Mouse (Mus musculus): Measurements from ENCODE around the gene Serping1.

Serping1 gene

GRCm38 (mm10) chr2:84737451-84737925 lies 37.8 kb downstream of the Serping1 start:
- 30% methylated on average over 8 of the region's 8 CpGs for WGBS

- WGBS: 25% methylated on average over 27 of the region's 27 CpGs
These were observed 38.7 kb downstream of the Serping1 start for GRCm38 (mm10) chr2:84736312-84737161.

GRCm38 (mm10) chr2:84735346-84735920 lies 39.8 kb downstream of the Serping1 start:
- 23% methylated on average over 7 of the region's 7 CpGs for WGBS

GRCm38 (mm10) chr2:84734919-84735318 lies 40.3 kb downstream of the Serping1 start:
- WGBS: 9% methylated on average over 2 of the region's 2 CpGs

GRCm38 (mm10) chr2:84734351-84734864 lies 40.8 kb downstream of the Serping1 start:
- WGBS: under 1% methylated on average over 11 of the region's 11 CpGs

GRCm38 (mm10) chr2:84733579-84734300 lies 41.5 kb downstream of the Serping1 start, which contains the start of gene Ypel4:
Ypel4 (plus strand) TSS chr2:84734058.
- WGBS: 3% methylated on average over 8 of the region's 8 CpGs

- WGBS: 71% methylated on average over 1 of the region's 1 CpGs
These were observed 42.9 kb downstream of the Serping1 start for GRCm38 (mm10) chr2:84732394-84732793.

GRCm38 (mm10) chr2:84731206-84731605 lies 44.0 kb downstream of the Serping1 start:
- WGBS: 86% methylated on average over 3 of the region's 3 CpGs

- 87% methylated on average over 5 of the region's 5 CpGs for WGBS
These were observed 47.1 kb downstream of the Serping1 start for GRCm38 (mm10) chr2:84728191-84728590.

GRCm38 (mm10) chr2:84727172-84727858 lies 47.9 kb downstream of the Serping1 start, which contains the start of gene Clp1:
Clp1 (minus strand) TSS chr2:84727350.
- WGBS: under 1% methylated on average over 39 of the region's 39 CpGs

- WGBS: 3% methylated on average over 9 of the region's 9 CpGs
These were observed 48.5 kb downstream of the Serping1 start for GRCm38 (mm10) chr2:84726716-84727115.

- WGBS: 83% methylated on average over 10 of the region's 10 CpGs
These were observed 49.5 kb downstream of the Serping1 start for GRCm38 (mm10) chr2:84725770-84726169.

- WGBS: 88% methylated on average over 14 of the region's 14 CpGs
These were observed 51.4 kb downstream of the Serping1 start for GRCm38 (mm10) chr2:84723856-84724255.

- 81% methylated on average over 3 of the region's 3 CpGs for WGBS
These were observed 54.1 kb downstream of the Serping1 start for GRCm38 (mm10) chr2:84721182-84721581.

- WGBS: 86% methylated on average over 2 of the region's 2 CpGs
These were observed 54.5 kb downstream of the Serping1 start for GRCm38 (mm10) chr2:84720718-84721117.

GRCm38 (mm10) chr2:84717357-84717756 lies 57.9 kb downstream of the Serping1 start:
- WGBS: 96% methylated on average over 4 of the region's 4 CpGs

- 19% methylated on average over 9 of the region's 9 CpGs for WGBS
These were observed 58.6 kb downstream of the Serping1 start for GRCm38 (mm10) chr2:84716423-84717355.

GRCm38 (mm10) chr2:84715562-84716361 lies 59.5 kb downstream of the Serping1 start:
- WGBS: under 1% methylated on average over 33 of the region's 33 CpGs
